Mouse (Mus musculus): ENCODE results near the gene Cdh23.

DNA sequence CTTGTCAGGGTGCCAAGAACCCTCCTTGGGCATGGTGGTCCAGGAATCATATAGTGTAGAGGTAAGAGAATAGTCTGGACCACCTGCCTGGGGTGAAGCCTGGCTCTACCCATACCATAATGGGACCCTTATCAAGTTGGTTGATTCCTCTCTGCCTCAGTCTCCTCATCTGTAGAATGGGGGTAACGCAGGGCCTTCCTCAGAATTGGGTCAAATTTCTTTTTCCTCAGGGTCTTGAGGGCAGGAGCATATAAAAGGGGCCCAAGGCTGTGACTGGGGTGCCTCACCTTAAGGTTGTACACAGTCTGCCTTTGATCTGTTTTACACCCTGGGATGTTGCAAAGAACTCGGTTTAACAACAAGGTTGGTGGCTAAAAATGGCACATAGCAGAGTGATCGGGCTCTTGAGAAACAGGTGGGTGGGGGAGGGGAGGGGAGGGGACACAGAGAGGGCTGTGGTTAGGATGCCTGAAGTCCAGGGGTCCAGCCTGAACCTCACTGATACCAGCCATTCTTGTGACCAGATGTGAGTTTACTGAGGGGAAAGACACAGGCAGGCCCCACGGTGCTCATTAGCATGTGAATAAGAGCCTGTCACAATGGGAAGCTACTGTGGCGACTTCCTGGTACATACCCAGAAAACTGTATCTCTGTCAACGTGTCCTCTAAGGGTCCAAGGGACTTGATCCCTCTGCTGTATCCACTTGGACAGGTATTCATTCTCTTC, 305.9 kb downstream of the Cdh23 start:
- TF ChIP-seq CTCF (IDR thresholded peaks at IDR 0.05; ENCODE audit: low read depth) (no peak), EP300 (IDR thresholded peaks at IDR 0.05; ENCODE audit: low read depth) (no peak)

Data from heart, postnatal 0 days (tissue).